Mouse (Mus musculus) liver, adult 2 months (tissue): ENCODE data around the gene Inpp5d. TPM values are rescaled to one million over a fixed set of nuclear protein-coding genes. Genes with fewer than 3 reads are reported as not detected.

ENCODE experiments used
- DNase-seq: peaks from one replicate; pipeline ENCODE4 v3.0.0-alpha.2; 2011; ENCODE audit warnings: low read depth, low spot score; ENCODE audit errors: extremely low read depth
- H3K27ac ChIP-seq: fragments of 200-500 bp; replicated peaks from 2 replicates; pipeline ENCODE4 v1.5.1; 2012; ENCODE audit warnings: low read depth, mild to moderate bottlenecking, control low read depth, inconsistent platforms, low read length; ENCODE audit not compliant: insufficient read depth
- H3K27me3 ChIP-seq: fragments of 200-500 bp; 2 replicates; pipeline ENCODE4 v1.6.1; 2012; ENCODE audit warnings: mild to moderate bottlenecking, moderate library complexity, low read length, inconsistent platforms; ENCODE audit not compliant: control insufficient read depth, insufficient read depth
- H3K36me3 ChIP-seq: fragments of 200-500 bp; 2 replicates; pipeline ENCODE4 v1.6.1; 2012; ENCODE audit warnings: low read length, inconsistent platforms; ENCODE audit not compliant: control insufficient read depth, insufficient read depth
- H3K4me1 ChIP-seq: fragments of 200-500 bp; 2 replicates; pipeline ENCODE4 v1.6.1; 2011; ENCODE audit warnings: low read length; ENCODE audit not compliant: control insufficient read depth, insufficient read depth
- H3K4me3 ChIP-seq: fragments of 200-500 bp; 2 replicates; pipeline ENCODE4 v1.5.1; 2011; ENCODE audit warnings: low read depth, mild to moderate bottlenecking, control low read depth, low read length, moderate library complexity; ENCODE audit not compliant: insufficient read depth
- H3K79me2 ChIP-seq: fragments of 200-500 bp; 2 replicates; pipeline ENCODE4 v1.6.1; 2012; ENCODE audit warnings: inconsistent platforms, mild to moderate bottlenecking, low read length, moderate library complexity; ENCODE audit not compliant: control insufficient read depth, insufficient read depth
- H3K9ac ChIP-seq: fragments of 200-500 bp; 2 replicates; pipeline ENCODE4 v1.6.1; 2012; ENCODE audit warnings: low read depth, mild to moderate bottlenecking, control low read depth, inconsistent platforms, low read length
- CTCF ChIP-seq: fragments of 200-500 bp; IDR thresholded peaks from 2 replicates; pipeline ENCODE4 v1.5.1; 2011; ENCODE audit warnings: low read depth, low read length, control low read depth
- POLR2A ChIP-seq: fragments of 200-500 bp; IDR thresholded peaks from 2 replicates; pipeline ENCODE4 v1.6.1; 2011; ENCODE audit warnings: low read length, control low read depth; ENCODE audit not compliant: insufficient read depth; ENCODE audit errors: extremely low read depth
- WGBS: fragments of 180-500 bp; shearing (Covaris S2); methylation state at CpG from one replicate; pipeline ENCODE4 v1.1.7; 2018; 5-methylcytosine and 5-hydroxymethylcytosine counted together
- polyA plus RNA-seq: library from polyadenylated mRNA; depleted of rRNA; stranded (reverse); fragments of >200 nt; gene quantifications from 2 replicates; pipeline ENCODE4 v1.2.3, GENCODE M21; 2012
- total RNA-seq: library from RNA; depleted of rRNA; stranded (reverse); fragments of >200 nt; gene quantifications from 2 replicates; pipeline ENCODE4 v1.2.3, GENCODE M21; 2014

The Inpp5d gene
- total and polyA plus RNA-seq, 2 experiments = 3.7 to 7.6 TPM

- Histone ChIP-seq H3K27me3 (no peaks in the 10 kb centered on the region), H3K4me3 (no peak overlapping the region), H3K27ac (no peak overlapping the region), H3K9ac (no peak overlapping the region), H3K4me1 (no peaks in the 10 kb centered on the region), H3K79me2 (no peaks in the 10 kb centered on the region), H3K36me3 (no peaks in the 10 kb centered on the region)
- 91% methylated on average over 1 of the region's 1 CpGs for WGBS
- DNase-seq = no peak
- TF ChIP-seq POLR2A (no peak), CTCF (no peak)
Observed at GRCm38 (mm10) chr1:87712614-87712971, 92.5 kb downstream of the Inpp5d start.

GRCm38 (mm10) chr1:87721382-87721781 is 101.3 kb downstream of the Inpp5d start:
- Histone ChIP-seq H3K36me3 (no peaks in the 10 kb centered on the region), H3K4me3 (no peak overlapping the region), H3K9ac (no peak overlapping the region), H3K27me3 (no peaks in the 10 kb centered on the region), H3K27ac (no peak overlapping the region), H3K4me1 (no peaks in the 10 kb centered on the region), H3K79me2 (no peaks in the 10 kb centered on the region)
- 42% methylated on average over 8 of the region's 8 CpGs for WGBS
- DNase-seq = no peak
- TF ChIP-seq POLR2A = no peak
- TF ChIP-seq CTCF = peak; percentile 31

- WGBS = 53% methylated on average over 2 of the region's 2 CpGs
Observed at GRCm38 (mm10) chr1:87722081-87722480, 102.0 kb downstream of the Inpp5d start.

GRCm38 (mm10) chr1:87723351-87723750 is 103.2 kb downstream of the Inpp5d start:
- H3K79me2 ChIP-seq = no peaks in the 10 kb centered on the region
- H3K4me3 ChIP-seq = no peak overlapping the region
- 74% methylated on average over 4 of the region's 4 CpGs for WGBS
- H3K36me3 ChIP-seq = no peaks in the 10 kb centered on the region
- no peak overlapping the region for H3K27ac ChIP-seq
- no peaks in the 10 kb centered on the region for H3K27me3 ChIP-seq
- H3K4me1 ChIP-seq = no peaks in the 10 kb centered on the region
- no peak for DNase-seq
- no peak overlapping the region for H3K9ac ChIP-seq
- TF ChIP-seq POLR2A (no peak), CTCF (no peak)

More at GRCm38 (mm10) chr1:87722081-87722480, 102.0 kb downstream of the Inpp5d start:
- no peak overlapping the region for H3K9ac ChIP-seq
- H3K27ac ChIP-seq = no peak overlapping the region
- H3K4me1 ChIP-seq = no peaks in the 10 kb centered on the region
- no peaks in the 10 kb centered on the region for H3K36me3 ChIP-seq
- H3K4me3 ChIP-seq = no peak overlapping the region
- TF ChIP-seq CTCF (no peak), POLR2A (no peak)
- no peak for DNase-seq
- H3K79me2 ChIP-seq = no peaks in the 10 kb centered on the region
- no peaks in the 10 kb centered on the region for H3K27me3 ChIP-seq

DNA sequence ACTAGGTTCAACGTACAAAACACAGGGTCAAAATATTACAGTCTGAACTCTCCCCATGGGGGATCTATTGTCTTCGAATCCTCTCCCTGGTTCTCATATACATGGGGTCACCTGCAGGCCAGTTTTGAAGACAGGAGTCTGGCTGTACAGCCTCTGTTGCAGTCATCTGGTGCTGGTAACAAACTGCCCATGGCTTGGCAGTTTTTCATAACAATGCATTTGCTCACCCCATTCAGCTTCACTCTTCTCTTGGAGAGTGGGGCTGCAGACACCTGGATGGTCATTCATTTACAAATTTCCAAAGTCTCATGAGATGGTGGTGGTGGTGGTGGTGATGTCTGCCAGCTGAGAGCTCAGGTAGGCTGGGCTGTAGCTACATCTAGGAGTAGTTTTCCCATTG is 109.0 kb downstream of the Inpp5d start:
- Histone ChIP-seq H3K4me1 (no peaks in the 10 kb centered on the region), H3K79me2 (no peaks in the 10 kb centered on the region), H3K9ac (no peak overlapping the region), H3K27me3 (no peaks in the 10 kb centered on the region), H3K4me3 (no peak overlapping the region), H3K36me3 (no peaks in the 10 kb centered on the region), H3K27ac (no peak overlapping the region)
- no peak for TF ChIP-seq CTCF
- no peak for TF ChIP-seq POLR2A
- DNase-seq = no peak
- WGBS = 70% methylated on average over 2 of the region's 2 CpGs

DNA sequence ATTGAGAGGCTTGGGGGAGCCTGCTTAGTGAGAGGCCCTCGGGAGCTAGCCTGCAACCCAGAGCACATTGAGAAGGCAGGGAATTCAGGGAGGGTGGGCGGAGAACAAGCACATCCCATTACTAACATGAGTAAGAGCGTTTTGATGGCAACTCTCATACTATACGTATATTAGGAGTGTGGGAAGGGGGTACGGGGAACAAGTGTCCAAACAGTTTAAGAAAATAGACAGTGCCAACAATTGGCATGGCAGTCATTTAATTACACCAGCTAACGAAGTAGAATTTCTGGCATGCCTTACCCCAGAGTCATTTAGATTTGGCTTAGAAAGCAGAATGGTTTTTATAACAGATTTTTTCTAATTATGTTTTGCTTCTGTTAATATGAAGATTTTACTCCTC is 109.7 kb downstream of the Inpp5d start:
- TF ChIP-seq POLR2A = no peak
- TF ChIP-seq CTCF = no peak
- H3K4me1 ChIP-seq = no peaks in the 10 kb centered on the region
- no peak overlapping the region for H3K27ac ChIP-seq
- no peaks in the 10 kb centered on the region for H3K27me3 ChIP-seq
- H3K36me3 ChIP-seq = no peaks in the 10 kb centered on the region
- H3K9ac ChIP-seq = no peak overlapping the region
- DNase-seq = no peak
- H3K79me2 ChIP-seq = no peaks in the 10 kb centered on the region
- no peak overlapping the region for H3K4me3 ChIP-seq
- 80% methylated on average over 6 of the region's 6 CpGs for WGBS
